Mouse (Mus musculus): ENCODE measurements around the gene Slco1a1. TPM values are rescaled to one million over a fixed set of nuclear protein-coding genes. Genes with fewer than 3 reads are reported as not detected.

The Slco1a1 gene
- not detected in 2 replicates for polyA plus RNA-seq (2012; ENCODE audit: low replicate concordance)

DNA sequence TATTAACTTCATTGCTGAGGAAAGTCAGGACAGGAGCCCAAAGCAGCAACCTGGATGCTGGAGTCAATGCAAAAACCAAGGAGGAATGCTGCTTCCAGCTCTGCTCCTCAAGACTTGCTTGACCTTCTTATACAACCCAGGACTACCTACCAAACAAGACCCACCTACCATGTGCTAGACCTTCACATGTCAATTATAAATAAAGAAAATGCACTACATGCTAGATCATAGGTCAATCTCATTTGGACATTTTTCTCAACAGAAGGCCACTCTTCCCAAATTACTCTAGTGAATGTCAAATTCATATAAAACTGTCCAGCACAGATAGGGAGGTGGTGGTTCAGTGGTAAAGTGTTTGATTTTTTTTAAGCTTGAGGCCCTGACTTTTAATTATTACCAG, at the start of gene Slco1a1:
Gene Slco1a1 (minus strand): TSS at position 101 of the 400 bp plus-strand sequence.

Other genes starting within 250 kb of the Slco1a1 start
- not detected in 2 replicates for gene Gm5724, start 173.2 kb downstream of the Slco1a1 start, polyA plus RNA-seq (2012; ENCODE audit: low replicate concordance)
- not detected in 2 replicates for gene Slco1a4, start 90.8 kb downstream of the Slco1a1 start, polyA plus RNA-seq (2012; ENCODE audit: low replicate concordance)
- not detected in 2 replicates for gene Gm6614, start 64.5 kb upstream of the Slco1a1 start, polyA plus RNA-seq (2012; ENCODE audit: low replicate concordance)